Mouse (Mus musculus) brain, adult 10 weeks (tissue): ENCODE data around the gene Gm26897. TPM values are rescaled to one million over a fixed set of nuclear protein-coding genes. Genes with fewer than 3 reads are reported as not detected.

Experiments used
- polyA plus RNA-seq: library from polyadenylated mRNA; stranded (reverse); fragments of 350-450 nt; fragmentation: Illumina TruSeq; extraction: RNeasy Lipid Tissue Mini Kit (QIAGEN cat#74804); gene quantifications from one replicate; pipeline ENCODE4 v1.2.3, GENCODE M21; 2015; ENCODE audit warnings: low read depth, low replicate concordance

Gene Gm26897
- not detected for polyA plus RNA-seq

GRCm38 (mm10) chr5:111733851-111734250, at the start of gene Gm26897:
Gene Gm26897, plus strand, starts transcription at chr5:111733924.

